24 mouse cellular contexts compared by ENCODE assay signal in the genomic region with DNA sequence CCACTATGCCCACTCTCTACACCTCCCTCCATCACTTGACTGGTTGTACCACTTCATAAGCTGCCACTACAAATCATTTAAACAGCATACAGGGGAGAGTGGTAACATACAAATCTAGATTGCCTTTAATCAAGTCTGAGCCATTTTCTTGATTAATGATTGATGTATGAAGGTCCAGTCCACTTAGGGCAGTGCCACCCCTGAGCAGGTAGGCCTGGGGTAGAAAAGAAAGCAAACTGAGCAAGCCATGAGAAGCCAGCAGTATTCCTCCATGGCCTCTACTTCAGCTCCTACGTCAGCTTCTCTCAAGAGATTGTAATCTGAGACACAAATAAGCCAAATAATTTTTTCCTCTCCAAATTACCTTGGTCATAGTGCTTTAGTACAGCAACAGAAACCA.
"Had no signal": no experiment of that assay in that cellular context is flagged by ENCODE, and none has a peak within 500 bp of the region (broad histone marks: within the 10 kb centered on the region; RNA-seq: fewer than 3 reads in every experiment).

No protein-coding gene starts in this region.

- DNase-seq: gastrocnemius, adult 2 months; gastrocnemius, postnatal 10 days; gastrocnemius, postnatal 25 days; heart, adult 18-20 months; heart, postnatal 10 days; heart, postnatal 4 days; kidney, postnatal 25 days; liver had no signal

- ATAC-seq: forebrain, embryonic 16.5 days; hindbrain, embryonic 16.5 days; inflammation-experienced regulatory T-cells, adult 6 months; intestine, embryonic 15.5 days; intestine, postnatal 0 days; liver, embryonic 12.5 days had no signal

- H3K4me2 ChIP-seq: heart, embryonic 12.5 days; hindbrain, embryonic 12.5 days; hindbrain, embryonic 14.5 days; intestine, embryonic 15.5 days; limb, embryonic 12.5 days; liver, embryonic 12.5 days had no signal

- H3K27me3 ChIP-seq: heart, embryonic 12.5 days; hindbrain, embryonic 12.5 days; intestine, embryonic 15.5 days; limb, embryonic 12.5 days; liver, embryonic 12.5 days had no signal

- H3K9ac ChIP-seq: heart, embryonic 12.5 days; hindbrain, embryonic 12.5 days; hindbrain, embryonic 14.5 days; intestine, embryonic 15.5 days; limb, embryonic 12.5 days; liver, embryonic 12.5 days; liver, embryonic 14.5 days had no signal

- H3K4me1 ChIP-seq: heart, embryonic 10.5 days; heart, embryonic 12.5 days; hindbrain, embryonic 10.5 days; hindbrain, embryonic 12.5 days; intestine, embryonic 15.5 days; limb, embryonic 10.5 days; limb, embryonic 12.5 days; liver, embryonic 12.5 days had no signal

- H3K36me3 ChIP-seq: heart, embryonic 10.5 days; heart, embryonic 12.5 days; hindbrain, embryonic 10.5 days; hindbrain, embryonic 12.5 days; intestine, embryonic 15.5 days; limb, embryonic 10.5 days; limb, embryonic 12.5 days; liver, embryonic 12.5 days had no signal

- H3K27ac ChIP-seq: gastrocnemius, adult 2 months; heart, embryonic 10.5 days; hindbrain, embryonic 10.5 days; hindbrain, embryonic 12.5 days; hindbrain, embryonic 14.5 days; intestine, embryonic 15.5 days; layer of hippocampus, adult 2 months; left cerebral cortex, adult 2 months; limb, embryonic 10.5 days; limb, embryonic 12.5 days; liver, embryonic 12.5 days; liver, embryonic 14.5 days had no signal

- H3K4me3 ChIP-seq: gastrocnemius, adult 2 months; heart, embryonic 10.5 days; heart, embryonic 12.5 days; hindbrain, embryonic 10.5 days; hindbrain, embryonic 12.5 days; intestine, embryonic 15.5 days; layer of hippocampus, adult 2 months; left cerebral cortex, adult 2 months; limb, embryonic 10.5 days; limb, embryonic 12.5 days; liver, embryonic 12.5 days had no signal

- H3K9me3 ChIP-seq: heart, embryonic 10.5 days; heart, embryonic 12.5 days; hindbrain, embryonic 10.5 days; hindbrain, embryonic 12.5 days; intestine, embryonic 15.5 days; limb, embryonic 10.5 days; limb, embryonic 12.5 days; liver, embryonic 12.5 days had no signal
